Mouse (Mus musculus): Measurements from ENCODE around the gene Mapre3.

GRCm38 (mm10) chr5:30867712-30868111, 53.3 kb downstream of the Mapre3 start, which contains the start of gene Tmem214:
- no peak for TF ChIP-seq CTCF (conservative IDR thresholded peaks at IDR 0.05 in 1 of 2, IDR thresholded peaks at IDR 0.05 in 1 of 2; ENCODE audit: low read depth in 2 of 2, low read length in 2 of 2)
- TF ChIP-seq KAT2A (IDR thresholded peaks at IDR 0.05; ENCODE audit: insufficient replicate concordance, low read length): no peak
- TF ChIP-seq POLR2A (IDR thresholded peaks at IDR 0.05; ENCODE audit: low read depth, low read length): no peak
- TF ChIP-seq CHD2 (IDR thresholded peaks at IDR 0.05; ENCODE audit: low read length): no peak
- no peak for TF ChIP-seq EP300 (IDR thresholded peaks at IDR 0.05; ENCODE audit: low read length)
- no peak for TF ChIP-seq JUND (conservative IDR thresholded peaks at IDR 0.05; ENCODE audit: low read depth, low read length)
- no peak for TF ChIP-seq ZNF384 (IDR thresholded peaks at IDR 0.05; ENCODE audit: low read depth, low read length)

Data from CH12.LX (cell line).